Mouse (Mus musculus): Measurements from ENCODE around the gene Ank3.

Gene Ank3

DNA sequence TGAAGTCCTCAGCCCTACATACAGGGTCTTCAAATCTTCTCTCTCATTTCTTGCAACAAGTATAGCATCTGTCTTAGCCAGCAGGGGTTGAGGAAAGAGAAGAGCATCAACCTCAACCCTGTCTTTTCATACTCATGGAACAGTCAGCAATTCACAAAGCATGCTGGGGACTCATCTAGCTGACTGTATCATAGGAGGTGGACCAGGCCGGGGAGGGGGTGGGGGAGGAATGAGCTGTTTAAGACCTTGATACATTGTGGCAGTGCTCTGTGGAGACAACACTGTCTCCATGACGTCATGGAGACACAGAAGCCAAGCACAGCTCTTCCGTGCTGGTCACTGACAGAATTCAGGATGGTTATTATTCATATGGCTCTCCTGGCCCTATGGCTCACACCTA is 344.0 kb downstream of the Ank3 start:
- in situ Hi-C loops (cut with MboI; ENCODE audit: low pct_unique_long_range_greater_than_20kb in 1 of 2, low sequenced_read_pairs in 2 of 2, unreplicated experiment in 1 of 2) = no loop called here

GRCm38 (mm10) chr10:69744181-69744580 is 345.6 kb downstream of the Ank3 start:
- in situ Hi-C loops (cut with MboI; ENCODE audit: low pct_unique_long_range_greater_than_20kb in 1 of 2, low sequenced_read_pairs in 2 of 2, unreplicated experiment in 1 of 2) = no loop called here

GRCm38 (mm10) chr10:69744871-69745270 is 346.3 kb downstream of the Ank3 start:
- in situ Hi-C loops (cut with MboI; ENCODE audit: low pct_unique_long_range_greater_than_20kb in 1 of 2, low sequenced_read_pairs in 2 of 2, unreplicated experiment in 1 of 2) = no loop called here

GRCm38 (mm10) chr10:69746322-69746721 is 347.7 kb downstream of the Ank3 start:
- in situ Hi-C loops (cut with MboI; ENCODE audit: low pct_unique_long_range_greater_than_20kb in 1 of 2, low sequenced_read_pairs in 2 of 2, unreplicated experiment in 1 of 2) = no loop called here

GRCm38 (mm10) chr10:69746730-69747129 is 348.2 kb downstream of the Ank3 start:
- in situ Hi-C loops (cut with MboI; ENCODE audit: low pct_unique_long_range_greater_than_20kb in 1 of 2, low sequenced_read_pairs in 2 of 2, unreplicated experiment in 1 of 2) = no loop called here

GRCm38 (mm10) chr10:69751416-69751815 is 352.8 kb downstream of the Ank3 start:
- in situ Hi-C loops (cut with MboI; ENCODE audit: low pct_unique_long_range_greater_than_20kb in 1 of 2, low sequenced_read_pairs in 2 of 2, unreplicated experiment in 1 of 2) = no loop called here

GRCm38 (mm10) chr10:69753464-69753863 is 354.9 kb downstream of the Ank3 start:
- in situ Hi-C loops (cut with MboI; ENCODE audit: low pct_unique_long_range_greater_than_20kb in 1 of 2, low sequenced_read_pairs in 2 of 2, unreplicated experiment in 1 of 2) = no loop called here

DNA sequence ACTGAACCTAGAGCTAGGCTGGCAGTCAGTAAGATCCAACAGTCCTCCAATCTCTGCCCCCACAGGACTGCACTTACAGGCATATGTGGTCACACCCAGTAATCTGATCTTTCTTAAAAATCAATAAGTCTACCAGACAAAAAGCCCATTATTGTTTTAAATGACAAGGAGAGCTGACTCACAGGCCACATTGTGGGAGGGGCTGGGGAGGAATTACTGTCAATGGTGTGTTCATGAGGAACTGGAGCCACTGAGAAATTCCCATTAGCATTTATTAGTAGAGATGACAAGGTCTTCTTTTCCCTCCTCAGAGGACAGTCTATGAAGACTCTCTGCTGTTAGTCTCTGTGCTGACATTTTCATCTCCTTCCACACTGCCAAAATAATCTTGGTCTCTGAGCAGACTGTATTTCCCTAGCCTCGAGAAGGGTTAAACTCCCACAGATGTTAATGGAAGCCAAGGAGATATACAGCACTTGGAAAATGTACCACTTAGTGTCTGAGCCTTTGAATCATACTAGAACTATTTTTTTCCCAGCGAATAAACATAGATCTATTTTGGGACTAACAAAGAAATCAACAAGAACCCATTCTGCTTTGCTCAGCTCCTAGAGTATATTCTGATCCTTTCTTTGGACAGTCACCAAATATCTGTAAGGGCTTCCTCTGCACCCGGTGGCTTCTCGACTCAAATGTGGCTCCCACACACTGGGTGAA is 358.5 kb downstream of the Ank3 start:
- in situ Hi-C loops (cut with MboI; ENCODE audit: low pct_unique_long_range_greater_than_20kb in 1 of 2, low sequenced_read_pairs in 2 of 2, unreplicated experiment in 1 of 2) = no loop called here

DNA sequence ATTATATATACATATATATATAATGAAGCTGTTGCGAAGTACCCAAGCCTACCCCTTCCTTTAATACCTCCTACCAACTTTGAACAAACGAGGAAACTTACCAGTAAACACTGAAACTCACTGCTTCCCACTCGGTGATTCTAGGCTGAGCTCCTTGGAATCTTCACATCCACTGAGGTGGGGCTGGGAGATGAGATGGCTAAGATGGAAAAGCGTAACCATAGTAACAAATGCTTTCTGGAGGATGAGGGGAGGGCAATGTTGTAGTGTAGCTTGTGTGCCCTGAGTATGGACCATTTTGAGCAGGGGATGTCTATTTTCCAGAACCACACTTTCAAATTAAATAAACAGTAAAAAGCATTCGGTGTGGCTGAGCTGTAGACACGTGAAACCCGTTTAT is 364.4 kb downstream of the Ank3 start:
- in situ Hi-C loops (cut with MboI; ENCODE audit: low pct_unique_long_range_greater_than_20kb in 1 of 2, low sequenced_read_pairs in 2 of 2, unreplicated experiment in 1 of 2) = no loop called here

GRCm38 (mm10) chr10:69764402-69764801 is 365.8 kb downstream of the Ank3 start:
- in situ Hi-C loops (cut with MboI; ENCODE audit: low pct_unique_long_range_greater_than_20kb in 1 of 2, low sequenced_read_pairs in 2 of 2, unreplicated experiment in 1 of 2) = no loop called here

DNA sequence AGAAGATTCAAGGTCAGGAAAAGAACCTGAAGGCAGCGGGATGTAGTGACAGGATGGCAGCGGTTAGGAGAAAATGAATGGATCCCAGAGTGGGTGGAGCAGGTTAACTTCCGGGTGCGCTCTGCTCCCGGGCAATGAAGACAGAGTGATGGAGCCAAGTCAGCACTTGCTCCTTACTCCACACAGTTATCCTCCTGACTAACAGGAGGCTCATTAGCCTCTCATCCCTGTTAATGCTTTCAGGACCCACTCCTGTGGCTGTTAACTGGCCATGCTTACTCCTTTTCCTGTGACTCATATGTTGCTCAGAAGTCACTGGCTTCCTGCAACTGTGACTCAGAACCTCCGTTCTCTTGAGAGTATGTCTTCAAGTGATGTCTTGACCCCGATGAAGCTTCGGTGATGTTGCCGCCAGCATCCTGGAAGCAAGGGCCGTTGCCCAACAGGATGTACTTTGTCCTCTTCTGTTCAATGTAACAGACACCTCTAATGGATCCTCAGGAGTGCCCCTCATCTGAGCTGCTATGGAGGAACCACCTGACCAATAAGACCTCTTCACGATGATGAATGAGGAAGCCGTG is 378.6 kb downstream of the Ank3 start:
- in situ Hi-C loops (cut with MboI; ENCODE audit: low pct_unique_long_range_greater_than_20kb in 1 of 2, low sequenced_read_pairs in 2 of 2, unreplicated experiment in 1 of 2) = no loop called here

DNA sequence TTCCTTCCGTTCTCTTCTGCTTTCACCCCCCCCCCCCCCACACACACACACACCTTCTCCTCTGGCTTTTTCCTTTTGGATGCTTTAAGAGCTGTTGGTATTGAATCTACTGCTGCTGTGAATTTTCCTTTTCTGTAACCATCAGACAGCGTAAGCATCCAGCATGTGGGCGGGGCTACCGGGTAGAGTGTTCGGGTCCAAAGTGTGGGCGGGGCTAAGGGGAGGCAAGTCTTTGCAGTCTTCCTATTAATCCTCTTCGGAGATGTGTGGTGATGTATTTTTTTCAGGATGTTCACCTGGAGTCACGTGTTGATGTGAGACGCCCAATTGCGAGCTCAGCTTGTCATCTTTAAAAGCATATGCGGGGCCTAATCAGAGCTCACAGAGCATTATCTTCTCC is 379.2 kb downstream of the Ank3 start:
- in situ Hi-C loops (cut with MboI; ENCODE audit: low pct_unique_long_range_greater_than_20kb in 1 of 2, low sequenced_read_pairs in 2 of 2, unreplicated experiment in 1 of 2) = no loop called here

DNA sequence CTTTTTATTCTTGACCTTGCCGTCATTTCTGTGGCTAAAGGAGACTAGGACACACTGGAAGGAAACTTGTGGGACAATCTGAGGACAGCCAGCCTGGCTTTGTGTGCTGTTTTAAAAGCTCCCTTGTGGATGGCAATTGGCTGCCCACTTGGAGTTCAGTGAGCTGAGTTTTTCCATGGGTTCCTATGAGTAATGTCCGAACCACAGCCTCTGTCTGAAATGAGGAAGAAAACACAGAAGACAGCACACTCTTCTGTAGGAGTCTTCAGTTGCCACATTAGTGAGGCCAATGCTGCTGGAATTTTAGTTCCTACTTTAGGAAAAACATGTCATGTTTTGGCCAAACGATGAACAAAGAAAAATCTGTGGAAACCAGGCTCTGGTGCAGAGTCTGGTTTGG is 380.7 kb downstream of the Ank3 start:
- in situ Hi-C loops (cut with MboI; ENCODE audit: low pct_unique_long_range_greater_than_20kb in 1 of 2, low sequenced_read_pairs in 2 of 2, unreplicated experiment in 1 of 2) = no loop called here

GRCm38 (mm10) chr10:69781491-69781890 is 382.9 kb downstream of the Ank3 start:
- in situ Hi-C loops (cut with MboI; ENCODE audit: low pct_unique_long_range_greater_than_20kb in 1 of 2, low sequenced_read_pairs in 2 of 2, unreplicated experiment in 1 of 2) = no loop called here

DNA sequence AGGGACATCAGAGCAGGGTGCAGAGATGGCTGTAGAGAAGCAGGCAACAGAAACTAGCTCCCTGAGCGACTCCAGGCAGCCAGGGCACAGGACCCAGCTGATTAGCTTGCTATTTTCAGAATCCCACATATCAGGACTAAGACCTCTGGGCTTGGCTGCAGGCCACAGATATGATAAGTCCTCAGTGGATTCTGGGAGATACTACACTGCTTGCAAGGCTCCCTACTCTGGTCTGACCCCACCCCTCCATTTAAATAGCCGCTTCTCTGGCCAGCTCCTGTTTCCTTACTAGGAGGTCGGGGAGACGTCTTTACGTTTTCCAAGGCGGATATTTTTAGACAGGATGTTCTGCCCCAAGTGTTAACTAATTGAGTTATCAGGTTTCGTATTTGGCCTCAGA is 386.7 kb downstream of the Ank3 start:
- in situ Hi-C loops (cut with MboI; ENCODE audit: low pct_unique_long_range_greater_than_20kb in 1 of 2, low sequenced_read_pairs in 2 of 2, unreplicated experiment in 1 of 2) = no loop called here

DNA sequence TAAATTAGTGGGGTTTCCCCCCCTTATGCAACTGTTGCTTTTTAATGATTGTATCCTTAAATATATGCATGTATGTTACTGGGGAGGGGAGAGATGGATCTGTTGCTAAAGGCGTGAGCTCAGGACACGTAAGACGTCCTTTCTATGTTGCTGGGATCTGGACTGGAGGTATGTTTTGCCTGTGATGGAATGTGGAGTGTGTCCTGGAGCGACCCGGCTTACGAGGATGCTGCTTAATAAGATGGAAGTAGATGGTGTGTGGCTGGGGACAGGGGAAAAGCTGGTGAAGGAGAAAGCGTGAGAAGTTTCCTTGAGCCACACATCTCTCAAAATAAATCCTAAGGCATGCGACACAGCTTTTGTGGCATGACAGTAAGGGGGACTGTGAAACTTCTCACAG is 387.1 kb downstream of the Ank3 start:
- in situ Hi-C loops (cut with MboI; ENCODE audit: low pct_unique_long_range_greater_than_20kb in 1 of 2, low sequenced_read_pairs in 2 of 2, unreplicated experiment in 1 of 2) = no loop called here

- in situ Hi-C loops (cut with MboI; ENCODE audit: low pct_unique_long_range_greater_than_20kb in 1 of 2, low sequenced_read_pairs in 2 of 2, unreplicated experiment in 1 of 2) = no loop called here
These were observed 387.8 kb downstream of the Ank3 start for GRCm38 (mm10) chr10:69786220-69786993.

- in situ Hi-C loops (cut with MboI; ENCODE audit: low pct_unique_long_range_greater_than_20kb in 1 of 2, low sequenced_read_pairs in 2 of 2, unreplicated experiment in 1 of 2) = no loop called here
These were observed 388.8 kb downstream of the Ank3 start for GRCm38 (mm10) chr10:69787379-69787778.

GRCm38 (mm10) chr10:69790606-69791005 is 392.0 kb downstream of the Ank3 start:
- in situ Hi-C loops (cut with MboI; ENCODE audit: low pct_unique_long_range_greater_than_20kb in 1 of 2, low sequenced_read_pairs in 2 of 2, unreplicated experiment in 1 of 2) = no loop called here

DNA sequence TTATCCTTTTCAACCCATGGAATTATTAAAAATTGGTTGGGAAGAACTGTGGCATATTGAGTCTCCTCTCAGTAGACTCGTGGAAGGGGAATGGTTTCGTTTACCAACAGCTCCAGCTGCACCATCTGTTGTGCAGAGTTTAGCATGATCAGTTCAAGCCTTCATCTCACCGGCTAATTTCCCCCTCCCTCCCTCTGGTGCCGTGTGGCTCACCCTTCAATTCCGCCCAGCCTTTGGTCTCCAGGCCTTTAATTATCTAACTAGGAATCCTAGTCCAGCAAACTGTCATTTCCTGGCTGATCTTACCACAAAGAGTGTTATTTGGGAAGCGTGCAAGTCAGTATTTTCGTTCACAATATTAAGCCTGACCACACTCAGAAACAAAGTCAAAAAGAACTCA is 393.4 kb downstream of the Ank3 start:
- in situ Hi-C loops (cut with MboI; ENCODE audit: low pct_unique_long_range_greater_than_20kb in 1 of 2, low sequenced_read_pairs in 2 of 2, unreplicated experiment in 1 of 2) = no loop called here

Measured in mouse embryonic stem cell (cell line).